Mouse (Mus musculus) bone marrow, adult 2 months (tissue): ENCODE data around the gene Tet3.

Experiments
- CTCF ChIP-seq: fragments of 200-500 bp; IDR thresholded peaks from 2 replicates; pipeline ENCODE4 v1.5.1; 2011; ENCODE audit warnings: low read length, control low read depth; ENCODE audit not compliant: control insufficient read depth, insufficient read depth
- POLR2A ChIP-seq: fragments of 200-500 bp; IDR thresholded peaks from 2 replicates; pipeline ENCODE4 v1.6.1; 2011; ENCODE audit warnings: low read depth, mild to moderate bottlenecking, control low read depth, low read length, borderline replicate concordance; ENCODE audit not compliant: control insufficient read depth

GRCm38 (mm10) chr6:83443441-83444340 lies 15.2 kb downstream of the Tet3 start:
- no peak for TF ChIP-seq POLR2A
- no peak for TF ChIP-seq CTCF
